Mouse (Mus musculus): ENCODE data around the gene Angel2.

Angel2 gene

DNA sequence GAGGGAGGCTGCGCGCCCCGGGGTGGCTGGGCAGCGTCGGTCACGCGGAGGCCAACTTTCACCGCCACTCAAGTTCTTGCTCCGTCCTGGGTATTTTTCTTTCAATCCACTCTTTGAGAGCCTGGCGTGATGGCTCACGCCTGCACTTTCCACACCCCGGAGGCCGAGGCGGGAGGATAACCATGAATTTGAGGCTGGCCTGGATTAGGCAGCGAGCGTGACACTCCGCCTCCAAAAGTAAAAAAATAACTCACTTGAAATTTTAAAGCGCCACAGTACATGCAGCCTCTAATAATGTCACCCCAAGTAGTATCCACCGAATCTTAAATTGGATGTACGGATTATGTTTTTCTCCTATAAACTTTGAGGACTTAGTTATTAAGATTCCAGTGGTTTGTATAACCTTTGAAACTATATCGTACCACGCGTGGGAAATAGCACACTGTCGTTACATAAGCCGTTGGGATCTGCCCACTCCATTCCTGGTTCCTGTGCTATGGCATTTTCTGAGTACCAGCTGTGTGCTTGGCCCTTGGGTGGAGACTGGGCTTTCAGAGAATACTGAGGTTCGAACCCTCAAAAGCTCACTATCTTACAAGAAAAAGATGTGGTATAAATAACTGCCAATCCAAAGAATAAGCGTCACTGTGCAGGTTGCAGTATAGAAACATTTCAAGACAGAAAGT is 4.2 kb downstream of the Angel2 start:
- DNase-seq, result peak; percentile 61 to 65

- DNase-seq, result no peak
These were observed 5.3 kb downstream of the Angel2 start for GRCm38 (mm10) chr1:190930181-190930580.

DNA sequence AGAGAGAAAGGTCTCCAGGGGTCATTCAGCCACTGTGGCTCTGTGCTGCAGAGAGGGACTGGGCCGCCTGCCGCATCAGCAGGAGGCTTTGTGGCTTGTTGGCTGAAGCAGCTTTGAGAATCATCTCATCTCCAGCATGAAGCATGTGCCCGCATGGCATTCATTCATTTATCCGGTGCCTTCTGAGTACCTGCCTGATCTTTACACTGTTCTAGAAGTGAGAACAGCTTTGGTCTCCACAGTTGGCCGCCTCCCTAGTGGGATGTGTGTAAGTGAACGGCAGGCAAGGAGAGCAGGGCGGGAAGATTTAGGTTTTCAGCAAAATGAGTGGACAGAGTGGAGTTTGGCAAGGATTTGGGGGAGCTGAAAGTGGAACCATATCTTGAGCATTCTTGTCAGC is 14.9 kb downstream of the Angel2 start:
- DNase-seq, result peak; percentile 38 to 68

- peak; percentile 91 to 92 for DNase-seq
These were observed 19.3 kb downstream of the Angel2 start for GRCm38 (mm10) chr1:190944109-190944760.

DNA sequence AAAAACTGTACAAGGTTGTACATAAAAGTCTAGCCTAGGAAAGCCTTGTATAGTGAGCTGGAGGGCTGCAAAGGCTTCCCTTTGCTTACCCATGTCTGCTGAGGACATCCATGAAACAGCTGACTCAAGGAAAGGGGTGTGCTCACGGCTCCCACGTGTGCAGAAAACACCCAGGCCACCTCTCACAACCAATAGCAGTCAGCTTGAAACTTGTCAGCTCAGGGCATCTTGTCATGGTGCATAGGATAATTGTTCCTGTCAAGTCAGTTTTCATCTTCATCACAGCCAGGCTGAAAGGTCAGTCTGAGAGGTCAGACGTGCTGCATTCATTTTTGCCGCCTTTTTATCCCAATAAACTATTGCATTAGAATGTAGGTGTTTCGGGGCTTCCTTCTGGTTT is 23.1 kb downstream of the Angel2 start:
- DNase-seq, result no peak

- peak; percentile 62 to 65 for DNase-seq
These were observed 23.5 kb downstream of the Angel2 start for GRCm38 (mm10) chr1:190948439-190948838.

DNA sequence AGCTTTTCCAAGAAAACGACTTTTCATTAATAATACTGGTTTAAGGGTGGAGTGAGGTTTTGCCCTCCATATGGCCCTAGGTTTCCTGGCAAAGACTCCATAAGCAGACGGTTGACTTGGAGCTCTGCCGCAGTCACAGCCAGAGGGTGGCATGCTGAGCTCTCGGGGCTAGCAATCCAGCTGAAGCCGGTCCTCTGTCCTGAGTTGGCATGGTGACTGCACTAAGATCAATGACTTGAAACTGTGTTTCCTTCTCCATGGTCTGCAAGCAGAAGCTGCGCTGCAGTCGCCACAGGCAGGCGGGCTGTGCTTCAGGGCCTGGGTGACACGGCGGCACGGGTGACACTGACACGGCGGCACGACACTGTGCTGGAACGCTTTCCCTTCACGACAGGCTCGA is 23.9 kb downstream of the Angel2 start:
- peak; percentile 67 to 73 for DNase-seq

DNA sequence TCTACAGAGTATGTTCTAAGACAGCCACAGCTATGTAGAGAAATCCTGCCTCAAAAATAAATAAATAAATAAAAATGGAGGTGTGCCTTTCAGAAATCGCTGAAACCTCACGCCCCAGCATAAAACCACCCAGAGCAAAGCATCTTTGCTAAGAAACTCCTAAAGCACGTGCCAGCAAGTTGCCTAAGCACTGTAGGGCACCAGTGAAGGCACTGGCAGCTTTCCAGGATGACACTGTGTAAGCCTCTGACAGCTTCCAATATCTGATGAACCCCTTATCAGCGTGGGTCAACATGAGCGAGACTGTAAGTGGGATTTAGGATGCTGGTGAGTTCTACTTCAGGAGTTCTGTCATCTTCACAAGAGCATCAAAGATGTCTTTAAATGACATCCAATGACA is 26.1 kb downstream of the Angel2 start:
- no peak for DNase-seq

DNA sequence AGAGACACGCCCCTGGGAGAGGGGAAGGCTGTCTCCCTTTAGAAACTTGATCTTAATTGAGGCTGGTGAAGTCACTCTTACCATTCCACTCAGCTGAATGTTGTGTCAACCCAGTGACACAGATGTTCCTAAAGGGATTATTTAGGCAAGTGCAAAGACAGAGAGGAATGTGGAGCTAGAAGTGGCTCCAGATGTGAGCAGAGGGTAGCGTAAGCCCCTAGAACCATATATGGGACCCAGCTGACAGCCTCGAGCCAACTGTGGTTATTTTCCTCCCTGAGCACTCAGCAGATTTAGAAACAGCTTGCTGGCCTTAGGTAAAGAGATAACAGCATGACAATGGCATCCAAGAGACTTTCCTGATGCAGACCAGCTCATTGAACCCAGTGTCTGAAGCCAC is 28.1 kb downstream of the Angel2 start:
- DNase-seq, result no peak

DNA sequence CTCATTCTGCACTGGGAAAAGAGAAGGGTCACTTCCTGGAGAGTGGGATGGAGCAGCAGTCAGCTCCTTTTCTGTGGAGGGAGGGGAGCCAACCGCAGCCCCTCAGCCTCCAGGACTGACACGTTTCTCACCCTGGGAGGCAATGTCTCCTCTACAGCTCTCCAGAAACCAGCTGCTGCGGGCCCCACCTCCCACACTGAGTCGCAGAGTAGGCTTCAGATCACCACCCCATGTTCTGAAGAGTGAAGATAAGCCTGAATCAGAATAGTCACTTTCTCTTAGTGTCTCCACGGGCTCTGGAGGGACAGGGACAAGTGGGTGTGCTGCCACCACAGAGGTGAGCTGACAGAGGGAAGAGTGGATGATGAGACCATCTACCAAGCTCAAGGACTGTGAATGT is 33.9 kb downstream of the Angel2 start:
- DNase-seq, result no peak

- no peak for DNase-seq
These were observed 37.8 kb downstream of the Angel2 start for GRCm38 (mm10) chr1:190962760-190963159.

- peak; percentile 76 to 78 for DNase-seq
These were observed 40.3 kb downstream of the Angel2 start for GRCm38 (mm10) chr1:190964992-190965780.

DNA sequence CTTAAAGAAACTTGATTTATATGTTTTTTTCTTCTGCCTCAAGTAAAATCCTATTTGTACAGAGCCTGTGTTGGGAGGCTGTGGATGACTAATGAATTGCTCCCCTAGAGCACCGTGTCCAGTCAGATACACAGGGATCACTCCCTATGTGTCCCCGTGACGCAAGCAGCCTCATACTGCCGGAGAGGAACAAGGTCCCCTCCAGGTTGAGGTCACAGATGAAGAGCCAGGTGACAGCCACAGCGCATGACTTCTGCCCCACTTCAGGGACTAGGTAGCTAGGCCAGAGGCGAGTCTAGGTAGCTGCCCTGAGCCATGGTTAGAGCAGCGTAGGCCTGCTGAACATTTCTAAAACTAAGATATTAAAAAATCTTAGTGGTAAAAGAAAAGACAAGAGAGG is 43.1 kb downstream of the Angel2 start:
- DNase-seq, result no peak

GRCm38 (mm10) chr1:190971708-190972610 is 47.0 kb downstream of the Angel2 start:
- DNase-seq, result peak; percentile 74 to 86

- peak in 1 of 2 experiments; percentile 37 for DNase-seq
These were observed 47.8 kb downstream of the Angel2 start for GRCm38 (mm10) chr1:190972612-190973192.

GRCm38 (mm10) chr1:190974191-190974590 is 49.3 kb downstream of the Angel2 start:
- peak; percentile 78 to 83 for DNase-seq

- no peak for DNase-seq
These were observed 49.9 kb downstream of the Angel2 start for GRCm38 (mm10) chr1:190974833-190975232.

- DNase-seq, result peak; percentile 32 to 48
These were observed 52.1 kb downstream of the Angel2 start for GRCm38 (mm10) chr1:190976887-190977573.

- DNase-seq, result peak; percentile 82 to 88
These were observed 53.1 kb downstream of the Angel2 start for GRCm38 (mm10) chr1:190978001-190978400.

GRCm38 (mm10) chr1:190978511-190979073 is 53.7 kb downstream of the Angel2 start:
- DNase-seq, result peak; percentile 51 to 59

DNA sequence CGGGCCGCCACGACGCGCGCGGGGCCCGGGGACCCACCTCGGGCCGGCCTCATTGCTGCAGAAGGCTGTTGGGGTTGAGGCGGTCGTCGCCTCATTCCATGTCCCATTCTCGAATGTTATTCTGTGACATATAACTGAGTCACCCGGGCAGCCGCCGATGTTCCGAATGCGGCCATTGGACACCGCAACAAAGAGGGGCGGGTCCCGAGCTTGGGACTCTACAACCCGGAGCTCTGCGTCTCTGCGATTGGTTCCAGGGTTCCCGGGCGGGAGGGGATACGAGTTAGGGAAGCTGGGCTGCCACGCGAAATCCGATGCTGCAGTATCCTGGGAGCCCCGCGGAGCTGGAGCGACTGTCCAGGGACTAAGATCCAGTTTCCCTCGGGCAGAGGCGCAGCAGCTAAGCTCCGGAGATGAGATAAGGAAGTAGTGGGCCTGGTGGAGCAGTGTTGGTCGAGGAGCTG is 54.2 kb downstream of the Angel2 start, which contains the start of gene Vash2:
Gene Vash2, minus strand, starts transcription at position 197 of the 464 bp plus-strand sequence.
- peak; percentile 76 to 80 for DNase-seq

Measured in cerebellum, postnatal 14 days (tissue).